Mouse (Mus musculus) naive thymus-derived CD4-positive, alpha-beta T cell, adult 5 months (primary cell): ENCODE results near the gene Rtl1. TPM values are rescaled to one million over a fixed set of nuclear protein-coding genes. Genes with fewer than 3 reads are reported as not detected.

Source experiments
- polyA plus RNA-seq: library from polyadenylated mRNA; unstranded; fragments of 100-300 nt; shearing (Covaris generic); gene quantifications from one replicate; pipeline ENCODE4 v1.2.1, GENCODE M21; 2017

The Rtl1 gene
- not detected for polyA plus RNA-seq

DNA sequence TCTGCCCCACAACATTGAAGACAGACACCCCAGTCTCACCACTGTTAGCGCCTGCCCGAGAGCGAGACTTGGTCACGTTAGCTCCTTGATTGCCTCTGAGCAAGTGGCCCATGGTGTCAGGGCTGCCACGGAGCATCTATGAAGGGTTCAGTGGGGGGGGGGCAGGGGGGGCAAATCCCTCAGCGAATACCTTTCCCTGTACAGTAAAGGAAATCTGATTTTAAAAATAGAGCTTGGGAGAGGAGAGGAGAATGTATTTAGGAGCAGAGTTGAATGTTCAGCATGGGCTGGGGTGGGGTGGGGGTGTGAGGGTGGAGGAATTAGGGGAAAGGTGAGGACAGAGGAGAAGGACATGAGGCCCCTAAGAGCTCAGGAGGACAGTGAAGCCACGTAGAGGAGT, at the start of gene Rtl1:
Rtl1 (minus strand) TSS at position 101 of the 400 bp plus-strand sequence.

Other genes with a start within 250 kb of the Rtl1 start
- not detected for gene Dlk1, start 147.5 kb downstream of the Rtl1 start, polyA plus RNA-seq